Mouse (Mus musculus) kidney, adult 2 months (tissue): ENCODE data around the gene Rtp4. TPM values are rescaled to one million over a fixed set of nuclear protein-coding genes. Genes with fewer than 3 reads are reported as not detected.

Experiments used
- DNase-seq: peaks from one replicate; pipeline ENCODE4 v3.0.0; 2021
- H3K27ac ChIP-seq: fragments of 200-500 bp; 2 replicates; pipeline ENCODE4 v1.5.1; 2012; ENCODE audit warnings: low read depth, low read length, control low read depth, inconsistent platforms; ENCODE audit not compliant: insufficient read depth
- H3K27me3 ChIP-seq: fragments of 200-500 bp; replicated peaks from 2 replicates; pipeline ENCODE4 v1.6.1; 2012; ENCODE audit warnings: mild to moderate bottlenecking, moderate library complexity, low read length, inconsistent platforms; ENCODE audit not compliant: control insufficient read depth, insufficient read depth
- H3K36me3 ChIP-seq: fragments of 200-500 bp; 2 replicates; pipeline ENCODE4 v1.6.1; 2012; ENCODE audit warnings: mild to moderate bottlenecking, moderate library complexity, low read length, inconsistent platforms; ENCODE audit not compliant: control insufficient read depth, insufficient read depth
- H3K4me1 ChIP-seq: fragments of 200-500 bp; 2 replicates; pipeline ENCODE4 v1.6.1; 2011; ENCODE audit warnings: low read length; ENCODE audit not compliant: control insufficient read depth, insufficient read depth
- H3K4me3 ChIP-seq: fragments of 200-500 bp; 2 replicates; pipeline ENCODE4 v1.5.1; 2011; ENCODE audit warnings: mild to moderate bottlenecking, low read depth, low read length, control low read depth; ENCODE audit not compliant: insufficient read depth
- CTCF ChIP-seq: fragments of 200-500 bp; conservative IDR thresholded peaks from 2 replicates; pipeline ENCODE4 v1.5.1; 2011; ENCODE audit warnings: low read depth, mild to moderate bottlenecking, control low read depth, low read length, moderate library complexity, mixed read lengths; ENCODE audit not compliant: insufficient read depth, insufficient read length
- POLR2A ChIP-seq: fragments of 200-500 bp; IDR thresholded peaks from one replicate; pipeline ENCODE4 v1.6.1; 2011; ENCODE audit warnings: low read depth, low read length, control low read depth
- WGBS: fragments of 180-500 bp; shearing (Covaris S2); methylation state at CpG from one replicate; pipeline ENCODE4 v1.1.7; 2018; 5-methylcytosine and 5-hydroxymethylcytosine counted together
- polyA plus RNA-seq: library from polyadenylated mRNA; depleted of rRNA; stranded (reverse); fragments of >200 nt; gene quantifications from 2 replicates; pipeline ENCODE4 v1.2.3, GENCODE M21; 2012

Rtp4 gene
- polyA plus RNA-seq, 1 experiment, result 21.6 TPM

- WGBS, result 83% methylated on average over 5 of the region's 5 CpGs
- no peaks in the 10 kb centered on the region for H3K36me3 ChIP-seq
- no peak overlapping the region for H3K27ac ChIP-seq
- H3K27me3 ChIP-seq, result no peaks in the 10 kb centered on the region; the same call in 1 of the 2 replicates
- H3K4me3 ChIP-seq, result no peak overlapping the region
- no peak for TF ChIP-seq CTCF
- TF ChIP-seq POLR2A, result no peak
- no peaks in the 10 kb centered on the region for H3K4me1 ChIP-seq
- DNase-seq, result no peak
Measured at GRCm38 (mm10) chr16:23500558-23500957, 19.5 kb upstream of the Rtp4 start.

DNA sequence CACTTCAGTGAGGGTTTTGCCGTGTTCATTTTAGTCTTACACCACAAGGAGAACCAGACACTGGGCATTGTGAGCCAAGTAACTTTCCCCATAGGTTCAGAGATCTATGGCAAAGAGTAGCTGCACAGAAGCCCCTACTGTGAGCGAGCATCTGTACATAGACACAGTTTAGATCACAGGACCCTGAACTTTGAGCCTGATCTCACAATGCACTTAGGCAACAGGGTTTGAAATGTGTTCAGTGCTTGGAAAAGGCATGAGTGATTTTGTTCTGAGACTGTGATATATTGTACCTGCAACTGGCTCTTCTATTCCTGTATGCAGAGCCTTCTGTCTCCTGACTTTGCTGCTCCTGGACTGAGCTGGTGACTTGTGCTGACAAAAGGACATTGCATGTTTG, 18.8 kb upstream of the Rtp4 start:
- Histone ChIP-seq H3K4me3 (no peak overlapping the region), H3K27ac (no peak overlapping the region), H3K36me3 (no peaks in the 10 kb centered on the region), H3K4me1 (no peaks in the 10 kb centered on the region), H3K27me3 (no peaks in the 10 kb centered on the region; the same call in 1 of the 2 replicates)
- 94% methylated on average over 2 of the region's 2 CpGs for WGBS
- TF ChIP-seq POLR2A (no peak), CTCF (no peak)
- no peak for DNase-seq

DNA sequence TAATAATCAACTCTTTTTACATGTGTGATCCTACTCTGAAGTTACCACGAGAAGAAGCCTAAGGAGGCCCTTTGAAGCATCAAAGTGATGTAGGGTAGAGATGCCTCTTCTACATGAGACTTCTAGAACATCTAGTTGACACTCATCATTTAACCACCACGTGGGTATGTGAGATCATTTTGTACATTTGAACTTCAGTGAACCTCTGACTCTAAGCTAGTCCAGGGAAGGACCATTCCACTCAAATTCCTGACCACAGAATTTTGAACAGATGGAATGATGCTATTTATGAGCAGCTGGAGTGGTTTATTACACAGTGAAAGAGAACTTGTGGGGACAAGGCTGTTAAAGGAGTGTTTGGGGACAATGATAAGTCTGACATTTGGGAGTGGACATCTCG, 17.6 kb upstream of the Rtp4 start:
- no peaks in the 10 kb centered on the region for H3K36me3 ChIP-seq
- H3K4me3 ChIP-seq, result no peak overlapping the region
- no peak for DNase-seq
- no peaks in the 10 kb centered on the region; the same call in 1 of the 2 replicates for H3K27me3 ChIP-seq
- no peaks in the 10 kb centered on the region for H3K4me1 ChIP-seq
- H3K27ac ChIP-seq, result no peak overlapping the region
- no peak for TF ChIP-seq CTCF
- no peak for TF ChIP-seq POLR2A
- WGBS, result 70% methylated on average over 3 of the region's 3 CpGs

DNA sequence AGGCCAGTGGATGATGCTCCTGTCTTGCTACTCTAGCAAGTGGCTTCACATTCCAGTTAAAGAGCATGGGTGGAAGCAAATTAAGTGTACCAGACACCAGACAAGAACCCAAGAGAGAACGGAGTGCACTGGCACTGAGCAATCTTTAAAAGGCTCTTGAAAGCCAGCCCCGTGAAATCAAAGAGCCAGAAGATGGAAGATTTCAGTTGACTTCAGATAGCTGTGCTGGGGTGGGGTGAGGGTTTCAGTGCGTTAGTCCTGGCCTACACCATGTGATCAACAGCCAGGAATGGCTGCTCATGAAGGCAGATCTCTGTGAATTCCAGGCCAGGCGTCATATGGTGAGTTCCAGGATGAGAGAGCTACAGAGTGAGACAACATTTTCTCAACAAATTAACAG, 16.7 kb upstream of the Rtp4 start:
- WGBS, result 89% methylated on average over 4 of the region's 4 CpGs
- DNase-seq, result no peak
- no peak overlapping the region for H3K27ac ChIP-seq
- H3K4me1 ChIP-seq, result no peaks in the 10 kb centered on the region
- no peak overlapping the region for H3K4me3 ChIP-seq
- H3K36me3 ChIP-seq, result no peaks in the 10 kb centered on the region
- no peak for TF ChIP-seq CTCF
- no peak for TF ChIP-seq POLR2A
- no peaks in the 10 kb centered on the region; the same call in 1 of the 2 replicates for H3K27me3 ChIP-seq

- no peak overlapping the region for H3K27ac ChIP-seq
- 96% methylated on average over 3 of the region's 3 CpGs for whole genome bisulfite sequencing
- H3K36me3 ChIP-seq, result no peaks in the 10 kb centered on the region
- no peak for TF ChIP-seq CTCF
- TF ChIP-seq POLR2A, result no peak
- H3K27me3 ChIP-seq, result no peaks in the 10 kb centered on the region; the same call in 1 of the 2 replicates
- no peak for DNase-seq
- no peaks in the 10 kb centered on the region for H3K4me1 ChIP-seq
- H3K4me3 ChIP-seq, result no peak overlapping the region
Measured at GRCm38 (mm10) chr16:23504320-23504744, 15.8 kb upstream of the Rtp4 start.

DNA sequence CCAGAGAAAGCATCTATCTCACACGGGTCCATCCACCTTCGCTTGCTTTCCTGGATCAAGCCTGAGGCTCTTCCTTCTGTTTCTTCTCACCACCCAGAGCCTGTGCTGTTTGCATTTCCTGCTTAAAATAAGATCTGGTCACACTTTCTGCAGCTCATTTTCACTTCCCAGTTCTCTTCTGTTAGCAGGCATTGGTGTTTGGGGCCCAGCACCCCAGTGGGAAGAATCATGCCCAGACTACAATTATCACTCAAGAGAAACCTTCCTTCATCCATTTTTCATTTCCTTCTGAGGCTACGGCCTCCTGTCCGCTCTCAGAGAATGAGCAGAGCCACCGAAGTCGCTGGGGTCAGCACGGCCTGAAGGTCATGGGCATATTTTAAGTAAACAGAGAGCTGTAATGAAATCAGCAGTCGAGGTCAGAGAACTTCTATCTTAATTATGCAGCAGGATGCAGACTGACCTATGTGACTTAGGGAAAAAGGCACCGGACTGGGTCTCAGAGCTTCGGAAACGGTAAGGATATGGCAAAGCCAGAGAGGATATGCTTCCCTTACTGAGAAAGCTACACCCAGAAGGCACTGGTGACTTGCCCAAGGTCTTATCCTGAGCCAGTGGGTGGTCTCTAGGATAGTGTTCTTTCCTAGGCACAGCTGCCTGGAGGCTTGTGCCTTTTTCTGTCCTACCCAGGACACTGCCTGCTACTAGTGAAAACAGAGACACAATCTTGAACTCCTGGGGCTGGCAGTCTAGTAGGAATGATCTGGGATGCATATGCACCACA, 14.0 kb upstream of the Rtp4 start:
- H3K4me1 ChIP-seq, result no peaks in the 10 kb centered on the region
- H3K27ac ChIP-seq, result no peak overlapping the region
- H3K4me3 ChIP-seq, result no peak overlapping the region
- TF ChIP-seq CTCF (no peak), POLR2A (no peak)
- DNase-seq, result no peak
- 54% methylated on average over 11 of the region's 11 CpGs for WGBS
- H3K36me3 ChIP-seq, result no peaks in the 10 kb centered on the region
- H3K27me3 ChIP-seq, result no peaks in the 10 kb centered on the region; the same call in 1 of the 2 replicates

DNA sequence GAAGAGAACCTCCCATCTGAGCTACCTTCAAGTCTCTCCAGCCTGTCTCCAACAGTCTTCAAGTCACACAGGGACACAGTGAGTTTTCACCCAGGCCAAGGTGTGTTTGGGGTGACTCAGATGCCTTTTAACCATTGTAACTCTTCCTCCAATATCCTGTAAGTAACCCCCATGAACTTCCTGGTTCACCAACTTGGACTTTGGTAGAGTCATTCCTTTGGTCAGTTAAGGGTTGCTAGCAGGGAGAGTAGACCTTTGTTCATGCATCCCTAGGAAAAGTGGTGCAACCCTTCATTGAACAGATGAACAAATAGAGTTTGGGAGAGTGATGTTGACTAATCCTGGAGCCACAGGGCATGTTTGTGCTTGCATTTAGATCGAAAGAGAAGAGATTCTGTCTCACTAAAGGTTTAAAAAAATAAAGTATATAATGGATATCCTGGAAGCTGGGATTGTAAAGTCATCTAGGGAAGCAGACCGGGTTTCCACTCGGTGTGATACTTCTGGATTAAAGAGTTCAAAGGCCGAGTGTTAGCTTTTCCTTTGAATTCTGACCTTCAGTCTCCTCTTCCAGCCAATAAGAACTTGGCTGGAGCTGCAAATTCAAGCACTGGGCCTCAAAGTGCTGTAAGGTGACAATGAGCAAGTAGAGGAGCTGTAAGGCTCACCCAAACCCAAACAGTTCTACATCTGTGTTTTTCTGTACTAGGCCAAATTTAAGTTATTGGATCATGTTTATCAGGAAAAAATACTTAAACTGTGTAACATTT, 8.7 kb upstream of the Rtp4 start:
- peak; percentile 82 for DNase-seq
- peak overlapping the region; percentile 43 for H3K27ac ChIP-seq
- TF ChIP-seq CTCF, result no peak
- no peak for TF ChIP-seq POLR2A
- H3K4me1 ChIP-seq, result peaks cover 6% of the 10 kb centered on the region; the same call in 1 of the 2 replicates
- WGBS, result 63% methylated on average over 4 of the region's 4 CpGs
- no peaks in the 10 kb centered on the region for H3K27me3 ChIP-seq
- H3K36me3 ChIP-seq, result no peaks in the 10 kb centered on the region
- H3K4me3 ChIP-seq, result no peak overlapping the region
